Mouse (Mus musculus) heart, postnatal 36 days (tissue): ENCODE data around the gene Nap1l5. TPM values are rescaled to one million over a fixed set of nuclear protein-coding genes. Genes with fewer than 3 reads are reported as not detected.

Experiments used
- total RNA-seq, 2 experiments: library from RNA; stranded (reverse); gene quantifications; 2 replicates each; pipeline ENCODE4 v1.2.3; 2021

Gene Nap1l5
- total RNA-seq, 2 experiments from 2014 or later = 0.38 to 1.2 TPM

Other genes with a start within 250 kb of the Nap1l5 start
- gene Herc3, start 75.6 kb downstream of the Nap1l5 start, total RNA-seq = 10 to 100 TPM; 28.7 to 61.1 TPM
- gene Fam13a, start 117.5 kb upstream of the Nap1l5 start, total RNA-seq = 10 to 100 TPM; 24.7 to 28.0 TPM